Mouse (Mus musculus): ENCODE data around the gene Atp2a2.

Gene Atp2a2

GRCm38 (mm10) chr5:122520254-122521129 is 18.5 kb upstream of the Atp2a2 start:
- CTCF ChIA-PET = no interaction called here

- CTCF ChIA-PET = no interaction called here
These were observed 17.1 kb upstream of the Atp2a2 start for GRCm38 (mm10) chr5:122519043-122519660.

GRCm38 (mm10) chr5:122518247-122518646 is 16.2 kb upstream of the Atp2a2 start:
- CTCF ChIA-PET = no interaction called here

- CTCF ChIA-PET = no interaction called here
These were observed 14.9 kb upstream of the Atp2a2 start for GRCm38 (mm10) chr5:122516901-122517300.

GRCm38 (mm10) chr5:122516029-122516730 is 14.2 kb upstream of the Atp2a2 start:
- CTCF ChIA-PET = no interaction called here

DNA sequence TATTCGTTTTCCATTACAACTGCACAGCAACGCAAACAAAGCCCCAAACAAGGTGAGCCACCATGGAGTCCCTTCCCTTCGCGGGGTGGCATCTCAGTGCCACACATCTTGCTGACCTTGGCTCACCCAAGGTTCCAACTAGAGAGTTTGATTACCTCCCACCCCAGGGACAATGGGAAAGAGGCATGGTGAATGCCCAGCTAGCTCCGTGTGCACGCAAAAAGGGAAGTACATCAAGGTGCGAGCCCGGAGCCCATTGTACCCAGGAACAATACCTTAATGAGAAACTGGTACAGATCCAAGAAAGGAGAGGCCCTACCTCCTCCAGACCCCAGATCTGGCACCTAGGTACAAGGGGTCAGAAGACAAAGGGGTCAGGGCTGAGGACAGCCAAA is 12.1 kb upstream of the Atp2a2 start:
- CTCF ChIA-PET = no interaction called here

DNA sequence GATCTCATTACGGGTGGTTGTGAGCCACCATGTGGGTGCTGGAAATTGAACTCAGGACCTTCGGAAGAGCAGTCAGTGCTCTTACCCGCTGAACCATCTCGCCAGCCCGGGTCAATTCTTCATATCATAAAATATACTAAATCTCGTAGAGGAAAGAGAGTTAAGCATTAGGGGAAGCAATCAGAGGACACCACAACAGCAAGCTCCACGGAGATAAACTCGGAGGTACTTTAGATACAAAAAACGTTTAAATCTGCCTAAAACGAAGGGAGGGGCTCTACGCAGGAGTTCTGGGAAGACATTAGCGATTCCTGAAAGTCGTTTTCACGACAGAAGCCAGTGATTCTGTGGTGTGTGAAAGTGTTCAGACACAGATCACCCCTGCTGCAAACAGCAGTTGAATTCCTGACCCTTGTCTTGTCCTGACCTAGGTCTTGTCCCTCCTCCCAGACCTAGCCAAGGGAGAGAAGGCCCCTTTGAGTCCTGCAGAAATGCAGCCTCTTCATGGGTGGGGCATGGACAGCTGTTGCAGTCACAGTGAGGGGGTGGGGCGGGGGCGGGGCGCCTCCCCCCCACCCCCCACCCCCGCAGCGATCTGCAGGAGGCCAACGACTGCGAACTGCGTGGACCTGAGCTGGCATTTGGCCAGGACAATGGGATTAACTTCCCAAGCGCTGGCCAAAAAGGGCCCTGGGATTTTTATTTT is 11.5 kb upstream of the Atp2a2 start:
- CTCF ChIA-PET = no interaction called here

- CTCF ChIA-PET = no interaction called here
These were observed 10.0 kb upstream of the Atp2a2 start for GRCm38 (mm10) chr5:122512011-122512410.

GRCm38 (mm10) chr5:122511405-122511804 is 9.4 kb upstream of the Atp2a2 start:
- CTCF ChIA-PET = no interaction called here

- CTCF ChIA-PET = no interaction called here
These were observed 8.7 kb upstream of the Atp2a2 start for GRCm38 (mm10) chr5:122510651-122511157.

- CTCF ChIA-PET = no interaction called here
These were observed 7.6 kb upstream of the Atp2a2 start for GRCm38 (mm10) chr5:122509608-122510007.

- CTCF ChIA-PET = interaction anchor here (0.6 kb wide), 2 partner anchors 16 to 113 kb away, joined by 5 to 10 read pairs; no protein-coding TSS in a partner anchor
These were observed 6.9 kb upstream of the Atp2a2 start for GRCm38 (mm10) chr5:122508861-122509306.

DNA sequence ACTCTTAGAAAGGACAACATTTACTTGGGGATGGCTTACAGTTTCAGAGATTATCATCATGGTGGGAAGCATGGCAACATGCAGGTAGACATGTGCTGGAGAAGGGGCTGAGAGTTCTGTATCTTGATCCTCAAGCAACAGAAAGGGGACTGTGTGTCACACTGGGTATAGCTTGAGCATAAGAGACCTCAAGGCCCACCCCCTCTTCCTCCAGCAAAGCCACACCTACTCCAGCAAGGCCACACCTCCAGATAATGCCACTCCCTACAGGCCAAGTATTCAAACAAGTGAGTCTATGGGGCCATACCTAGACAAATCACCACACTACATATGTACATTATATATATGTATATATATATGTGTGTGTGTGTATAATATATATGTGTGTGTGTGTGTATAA is 5.4 kb upstream of the Atp2a2 start:
- CTCF ChIA-PET = no interaction called here

GRCm38 (mm10) chr5:122506462-122506861 is 4.4 kb upstream of the Atp2a2 start:
- CTCF ChIA-PET = no interaction called here

- CTCF ChIA-PET = interaction anchor here (0.5 kb wide), 1 partner anchor 198 kb away, joined by 5 read pairs; no protein-coding TSS in a partner anchor
These were observed 3.5 kb upstream of the Atp2a2 start for GRCm38 (mm10) chr5:122505554-122505953.

- CTCF ChIA-PET = no interaction called here
These were observed 1.7 kb upstream of the Atp2a2 start for GRCm38 (mm10) chr5:122503760-122504119.

- CTCF ChIA-PET = no interaction called here
These were observed 1.2 kb upstream of the Atp2a2 start for GRCm38 (mm10) chr5:122503015-122503759.

- CTCF ChIA-PET = interaction anchor here (0.6 kb wide), 1 partner anchor 510 kb away, joined by 3 read pairs; no protein-coding TSS in a partner anchor
These were observed 636 bp downstream of the Atp2a2 start for GRCm38 (mm10) chr5:122501101-122502076.

- CTCF ChIA-PET = no interaction called here
These were observed 1.5 kb downstream of the Atp2a2 start for GRCm38 (mm10) chr5:122500563-122500962.

DNA sequence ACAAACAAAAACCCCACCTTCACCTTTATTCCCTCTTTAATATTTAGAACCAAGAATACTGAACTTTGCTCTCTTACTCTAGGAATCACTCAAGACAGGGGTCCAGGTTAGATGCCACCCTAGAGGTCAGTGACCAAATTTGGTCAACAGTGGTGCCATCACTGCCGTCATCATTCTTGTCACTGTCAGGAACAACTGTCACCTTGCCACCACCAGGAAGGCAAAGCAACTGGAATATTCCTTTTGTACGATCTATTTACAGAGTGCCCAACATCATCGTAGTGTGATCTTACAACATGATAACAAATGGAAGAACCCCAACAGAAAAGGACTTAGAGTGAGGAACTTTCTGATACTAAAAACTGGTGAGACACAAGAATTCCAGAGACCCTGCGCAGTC is 1.9 kb downstream of the Atp2a2 start:
- CTCF ChIA-PET = interaction anchor here (1.1 kb wide), 1 partner anchor 9 kb away, joined by 4 read pairs; no protein-coding TSS in a partner anchor
